8 mouse cellular contexts compared by ENCODE assay signal in genomic region chr3:122245215-122245877, GRCm38 (mm10). TPM values are rescaled to one million over a fixed set of nuclear protein-coding genes. Genes with fewer than 3 reads are reported as not detected.
A peak's percentile ranks its signal among the peaks of the same experiment; 100 is the strongest.
DNase-seq lines count a peak whose midpoint lies in the region; ATAC-seq lines count a peak whose summit lies in the region.

TSS of gene Gclm (plus strand) at chr3:122245557.

- peak within 1 kb of the TSS; percentile 75 for H3K9ac ChIP-seq in intestine, embryonic 14.5 days (ENCODE audit: low read length)

- peak within 1 kb of the TSS; percentile 84 for H3K4me2 ChIP-seq in intestine, embryonic 14.5 days (ENCODE audit: low read length)

- peak; percentile 99 for ATAC-seq in intestine, embryonic 14.5 days (replicated peaks; ENCODE audit: low FRiP score, low TSS enrichment, low read depth)

- DNase-seq in adrenal gland, adult (ENCODE audit: inconsistent age in 2 of 2, low spot score in 1 of 2): peak; percentile 96 to 97
- peak; percentile 96 for DNase-seq in embryo, embryonic 10.5 days (ENCODE audit: low spot score)
- DNase-seq in gastrocnemius, postnatal 25 days: peak; percentile 93
- DNase-seq in intestine, embryonic 14.5 days (ENCODE audit: low spot score): peak; percentile 90
- peak; percentile 94 for DNase-seq in left cerebral cortex, postnatal 14 days (ENCODE audit: low spot score in 2 of 2)
- peak; percentile 95 for DNase-seq in mesoderm, embryonic 11.5 days (ENCODE audit: low read depth, low spot score)
- peak; percentile 91 to 92 for DNase-seq in right cerebral cortex, postnatal 36 days (ENCODE audit: low spot score in 2 of 2)
- DNase-seq in yolk sac, embryonic 10.5 days (ENCODE audit: low spot score): peak; percentile 93

- peak within 1 kb of the TSS; percentile 88 for H3K4me3 ChIP-seq in intestine, embryonic 14.5 days (ENCODE audit: low read depth, low read length)

- H3K4me1 ChIP-seq in intestine, embryonic 14.5 days (replicated peaks; ENCODE audit: control insufficient read depth, insufficient read depth, low read length): peaks cover 7% of the 10 kb centered on the region

- no peaks in the 10 kb centered on the region for H3K9me3 ChIP-seq in intestine, embryonic 14.5 days (ENCODE audit: control insufficient read depth, low read length)

- under 1% methylated on average over 77 of the region's 90 CpGs for WGBS in intestine, embryonic 14.5 days

- intact Hi-C loops in left cerebral cortex, postnatal 14 days (cut with DNase I): no loop called here

- H3K27ac ChIP-seq in intestine, embryonic 14.5 days (ENCODE audit: low read depth): peak within 1 kb of the TSS; percentile 73

- H3K27me3 ChIP-seq in intestine, embryonic 14.5 days (replicated peaks; ENCODE audit: control insufficient read depth, insufficient read depth, low read length): no peaks in the 10 kb centered on the region

- no peaks in the 10 kb centered on the region for H3K36me3 ChIP-seq in intestine, embryonic 14.5 days (ENCODE audit: control insufficient read depth, insufficient read depth, low read length)

RNA-seq across cellular contexts. Expression of gene Gclm, which starts in this region (rescaled TPM):
- total RNA-seq in gastrocnemius, postnatal 25 days (2021): 10 to 100 TPM; 21.3 to 21.7 TPM
- 43.7 and 61.5 TPM in 2 replicates for polyA plus RNA-seq in intestine, embryonic 14.5 days (2014; fragmentation: Nextera tagmentation; extraction: Ambion mirVana)
- total RNA-seq in left cerebral cortex, postnatal 14 days (2021): 10 to 100 TPM; 59.3 to 65.2 TPM

Comparison
In these comparisons a context has a peak if more than half of its experiments do, and no peak if none do; other contexts are left out.
1. Peak in every context shown above with its lines: DNase-seq, ATAC-seq, H3K4me3 ChIP-seq and H3K27ac ChIP-seq.